In the genomic region with DNA sequence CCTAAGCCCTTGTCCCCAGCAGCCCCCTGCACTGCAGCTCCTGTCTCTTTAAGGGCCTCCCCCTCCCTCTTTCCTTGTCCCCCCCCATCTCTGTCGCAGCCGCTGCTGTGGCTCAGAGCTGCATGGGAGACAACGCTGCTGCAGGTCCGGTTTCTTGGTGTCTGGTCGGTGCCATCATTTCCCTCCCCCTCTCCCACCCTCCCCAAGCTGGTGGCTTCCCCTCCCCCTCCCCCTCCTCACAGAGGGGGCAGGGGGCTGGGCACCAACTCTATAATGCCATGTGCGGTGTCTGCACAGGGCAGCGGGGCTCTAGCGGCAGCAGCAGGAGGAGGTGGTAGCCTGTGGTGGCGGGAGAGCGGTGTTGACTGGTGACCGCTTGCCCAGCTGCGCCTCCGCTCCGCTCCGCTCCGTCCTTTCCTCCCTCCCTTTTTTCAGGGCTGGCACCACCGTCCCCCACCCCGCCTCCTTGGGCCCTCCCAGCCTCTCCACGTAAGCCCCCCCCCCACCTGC, we compare ENCODE assay signal across 9 mouse cellular contexts. TPM values are rescaled to one million over a fixed set of nuclear protein-coding genes. Genes with fewer than 3 reads are reported as not detected.
DNase-seq lines count a peak whose midpoint lies in the region; ATAC-seq and TF ChIP-seq lines count a peak whose summit lies in the region.
"Had no signal": no experiment of that assay in that cellular context is flagged by ENCODE, and none has a peak within 500 bp of the region (broad histone marks: within the 10 kb centered on the region; RNA-seq: fewer than 3 reads in every experiment).

No protein-coding gene starts in this region.

- peak overlapping the region; percentile 77 for H3K9ac ChIP-seq in hindbrain, postnatal 0 days (replicated peaks; ENCODE audit: low read length)
- peak overlapping the region; percentile 93 for H3K9ac ChIP-seq in neural tube, embryonic 14.5 days (replicated peaks; ENCODE audit: low read depth, low read length)

- 1% methylated on average over 15 of the region's 19 CpGs for WGBS in hindbrain, postnatal 0 days
- 0% methylated on average over 13 of the region's 19 CpGs for WGBS in neural tube, embryonic 14.5 days

- H3K27ac ChIP-seq in hindbrain, postnatal 0 days, result peak overlapping the region; percentile 86
- peak overlapping the region; percentile 88 for H3K27ac ChIP-seq in neural tube, embryonic 14.5 days (ENCODE audit: low read depth, low read length)

- peak; percentile 20; the same call in 1 of the 2 replicates for ATAC-seq in frontal cortex, adult (ENCODE audit: low TSS enrichment)
- ATAC-seq in megakaryocyte, adult 5-6 weeks (ENCODE audit: poor library complexity, severe bottlenecking), result no peak
- peak; percentile 84 for ATAC-seq in hindbrain, postnatal 0 days
- peak; percentile 78 for ATAC-seq in neural tube, embryonic 14.5 days (ENCODE audit: low read depth)
- ATAC-seq in inflammation-experienced regulatory T-cells, adult 6 months, result no peak
- no peak for ATAC-seq in monocyte, adult 5-6 weeks (replicated peaks; ENCODE audit: insufficient number of reproducible peaks, low FRiP score, low TSS enrichment, poor library complexity, severe bottlenecking)

- H3K4me3 ChIP-seq in megakaryocyte, embryonic 14.5 days (replicated peaks), result peak overlapping the region; percentile 70
- H3K4me3 ChIP-seq in hindbrain, postnatal 0 days (ENCODE audit: low read length), result peak overlapping the region; percentile 57
- H3K4me3 ChIP-seq in neural tube, embryonic 14.5 days (ENCODE audit: low read depth, low read length), result peak overlapping the region; percentile 71

- peak overlapping the region; percentile 55 for H3K4me2 ChIP-seq in hindbrain, postnatal 0 days (ENCODE audit: low read depth, low read length)
- peak overlapping the region; percentile 71 for H3K4me2 ChIP-seq in neural tube, embryonic 14.5 days (ENCODE audit: low read depth, low read length)

- TF ChIP-seq CTCF in hindbrain, postnatal 0 days (IDR thresholded peaks at IDR 0.05; ENCODE audit: low read depth), result no peak

- peaks cover 26% of the 10 kb centered on the region for H3K4me1 ChIP-seq in megakaryocyte, embryonic 14.5 days
- peaks cover 23% of the 10 kb centered on the region for H3K4me1 ChIP-seq in hindbrain, postnatal 0 days (ENCODE audit: insufficient read depth, low read length)
- peaks cover 23% of the 10 kb centered on the region for H3K4me1 ChIP-seq in neural tube, embryonic 14.5 days (ENCODE audit: control insufficient read depth, insufficient read depth, low read length)

- H3K36me3 ChIP-seq in megakaryocyte, embryonic 14.5 days (replicated peaks; ENCODE audit: low read length), result no peaks in the 10 kb centered on the region
- peaks cover 5% of the 10 kb centered on the region; the same call in 1 of the 2 replicates for H3K36me3 ChIP-seq in hindbrain, postnatal 0 days (ENCODE audit: insufficient read depth, low read length)
- no peaks in the 10 kb centered on the region for H3K36me3 ChIP-seq in neural tube, embryonic 14.5 days (ENCODE audit: control insufficient read depth, insufficient read depth, low read length)

- DNase-seq in frontal cortex, postnatal 14 days (ENCODE audit: low spot score in 2 of 2), result no peak
- DNase-seq in hindbrain, postnatal 0 days (ENCODE audit: low spot score), result peak; percentile 74

- H3K9me3 ChIP-seq in megakaryocyte, embryonic 14.5 days, result peaks cover 5% of the 10 kb centered on the region; the same call in 1 of the 2 replicates
- no peaks in the 10 kb centered on the region for H3K9me3 ChIP-seq in hindbrain, postnatal 0 days (ENCODE audit: low read length)
- no peaks in the 10 kb centered on the region for H3K9me3 ChIP-seq in neural tube, embryonic 14.5 days (ENCODE audit: control insufficient read depth, low read length)

- peaks cover 63% of the 10 kb centered on the region for H3K27me3 ChIP-seq in megakaryocyte, embryonic 14.5 days (replicated peaks)
- H3K27me3 ChIP-seq in hindbrain, postnatal 0 days (ENCODE audit: insufficient read depth, low read length), result no peaks in the 10 kb centered on the region
- no peaks in the 10 kb centered on the region for H3K27me3 ChIP-seq in neural tube, embryonic 14.5 days (ENCODE audit: control insufficient read depth, insufficient read depth, low read length)

RNA-seq across cellular contexts. Expression of gene 4930451I11Rik, which starts 8.2 kb away (rescaled TPM):
- not detected in 2 replicates for polyA plus RNA-seq in megakaryocyte, embryonic 14.5 days (2012; ENCODE audit: insufficient read depth, low replicate concordance)
- not detected in 2 replicates for total RNA-seq in megakaryocyte, adult 5-6 weeks (2015)
- not detected in 2 replicates for total RNA-seq in megakaryocyte, adult 5-6 weeks (2017)
- not detected in 2 replicates for total RNA-seq in hindbrain, postnatal 0 days (2014; rRNA removed)
- polyA plus RNA-seq in hindbrain, postnatal 0 days (2015; fragmentation: Nextera tagmentation; extraction: Ambion mirVana), result 0.54 TPM in 1 of 2 replicates, not detected in the other
- polyA plus RNA-seq in neural tube, embryonic 14.5 days (2014; fragmentation: Nextera tagmentation; extraction: Ambion mirVana), result not detected in 2 replicates
- not detected for polyA plus RNA-seq in inflammation-experienced regulatory T-cells, adult 6 months (2017; shearing (Covaris generic))
- total RNA-seq in monocyte, adult 5-6 weeks (2017), result not detected in 3 replicates
- polyA plus RNA-seq: liver, embryonic 16.5 days had no signal

RNA-seq across cellular contexts. Expression of gene Doc2a, which starts 24.0 kb away (rescaled TPM):
- polyA plus RNA-seq in megakaryocyte, embryonic 14.5 days (2012; ENCODE audit: insufficient read depth, low replicate concordance), result 1.3 TPM in 1 of 2 replicates, not detected in the other
- not detected in 2 replicates for total RNA-seq in megakaryocyte, adult 5-6 weeks (2015)
- total RNA-seq in megakaryocyte, adult 5-6 weeks (2017), result not detected in 2 replicates
- total RNA-seq in hindbrain, postnatal 0 days (2014; rRNA removed), result 40.5 and 57.3 TPM in 2 replicates
- 31.3 and 37.6 TPM in 2 replicates for polyA plus RNA-seq in hindbrain, postnatal 0 days (2015; fragmentation: Nextera tagmentation; extraction: Ambion mirVana)
- 18.4 and 20.2 TPM in 2 replicates for polyA plus RNA-seq in neural tube, embryonic 14.5 days (2014; fragmentation: Nextera tagmentation; extraction: Ambion mirVana)
- not detected for polyA plus RNA-seq in inflammation-experienced regulatory T-cells, adult 6 months (2017; shearing (Covaris generic))
- total RNA-seq in monocyte, adult 5-6 weeks (2017), result not detected in 3 replicates
- polyA plus RNA-seq: liver, embryonic 16.5 days had no signal

RNA-seq across cellular contexts. Expression of gene Fam57b, which starts 25.8 kb away (rescaled TPM):
- 13.5 and 29.3 TPM in 2 replicates for polyA plus RNA-seq in megakaryocyte, embryonic 14.5 days (2012; ENCODE audit: insufficient read depth, low replicate concordance)
- total RNA-seq in megakaryocyte, adult 5-6 weeks (2015), result not detected in 2 replicates
- total RNA-seq in megakaryocyte, adult 5-6 weeks (2017), result not detected in 2 replicates
- total RNA-seq in hindbrain, postnatal 0 days (2014; rRNA removed), result 40.1 and 44.8 TPM in 2 replicates
- 40.7 and 44.3 TPM in 2 replicates for polyA plus RNA-seq in hindbrain, postnatal 0 days (2015; fragmentation: Nextera tagmentation; extraction: Ambion mirVana)
- polyA plus RNA-seq in neural tube, embryonic 14.5 days (2014; fragmentation: Nextera tagmentation; extraction: Ambion mirVana), result 50.9 and 64.4 TPM in 2 replicates
- not detected for polyA plus RNA-seq in inflammation-experienced regulatory T-cells, adult 6 months (2017; shearing (Covaris generic))
- 12.6 TPM in 1 of 3 replicates, not detected in the others for total RNA-seq in monocyte, adult 5-6 weeks (2017)
- polyA plus RNA-seq: liver, embryonic 16.5 days had no signal

RNA-seq across cellular contexts. Expression of gene Ppp4c, which starts 31.0 kb away (rescaled TPM):
- 46.3 and 115 TPM in 2 replicates for polyA plus RNA-seq in megakaryocyte, embryonic 14.5 days (2012; ENCODE audit: insufficient read depth, low replicate concordance)
- total RNA-seq in megakaryocyte, adult 5-6 weeks (2015), result 186 and 196 TPM in 2 replicates
- total RNA-seq in megakaryocyte, adult 5-6 weeks (2017), result 139 and 154 TPM in 2 replicates
- total RNA-seq in hindbrain, postnatal 0 days (2014; rRNA removed), result 126 and 199 TPM in 2 replicates
- 142 and 143 TPM in 2 replicates for polyA plus RNA-seq in hindbrain, postnatal 0 days (2015; fragmentation: Nextera tagmentation; extraction: Ambion mirVana)
- 154 and 168 TPM in 2 replicates for polyA plus RNA-seq in neural tube, embryonic 14.5 days (2014; fragmentation: Nextera tagmentation; extraction: Ambion mirVana)
- 100 to 1,000 TPM; 118 to 168 (median 129) TPM for polyA plus RNA-seq in inflammation-experienced regulatory T-cells, adult 6 months (2017; shearing (Covaris generic))
- total RNA-seq in monocyte, adult 5-6 weeks (2017), result 235 to 253 TPM (median 240 TPM) in 3 replicates

RNA-seq across cellular contexts. Expression of gene Hirip3, which starts 38.5 kb away (rescaled TPM):
- polyA plus RNA-seq in megakaryocyte, embryonic 14.5 days (2012; ENCODE audit: insufficient read depth, low replicate concordance), result 9.3 and 60.8 TPM in 2 replicates
- total RNA-seq in megakaryocyte, adult 5-6 weeks (2015), result 14.6 and 22.0 TPM in 2 replicates
- total RNA-seq in megakaryocyte, adult 5-6 weeks (2017), result 147 and 164 TPM in 2 replicates
- total RNA-seq in hindbrain, postnatal 0 days (2014; rRNA removed), result 4.3 and 9.4 TPM in 2 replicates
- 20.6 and 21.1 TPM in 2 replicates for polyA plus RNA-seq in hindbrain, postnatal 0 days (2015; fragmentation: Nextera tagmentation; extraction: Ambion mirVana)
- 11.0 and 15.2 TPM in 2 replicates for polyA plus RNA-seq in neural tube, embryonic 14.5 days (2014; fragmentation: Nextera tagmentation; extraction: Ambion mirVana)
- polyA plus RNA-seq in inflammation-experienced regulatory T-cells, adult 6 months (2017; shearing (Covaris generic)), result 10 to 100 TPM; 11.2 to 19.3 (median 18.2) TPM
- 11.0 to 39.0 TPM (median 11.8 TPM) in 3 replicates for total RNA-seq in monocyte, adult 5-6 weeks (2017)

Comparison
In these comparisons a context has a peak if more than half of its experiments do, and no peak if none do; other contexts are left out.
1. ATAC-seq: peak in frontal cortex, adult (single experiment), hindbrain, postnatal 0 days (single experiment) and neural tube, embryonic 14.5 days (single experiment); none in megakaryocyte, adult 5-6 weeks (single experiment), inflammation-experienced regulatory T-cells, adult 6 months (single experiment) and monocyte, adult 5-6 weeks (single experiment).
2. RNA of gene Fam57b, which starts 25.8 kb away (polyA plus RNA-seq): 50.9 to 64.4 TPM in neural tube, embryonic 14.5 days, 40.7 to 44.3 TPM in hindbrain, postnatal 0 days and 13.5 to 29.3 TPM in megakaryocyte, embryonic 14.5 days; not detected in inflammation-experienced regulatory T-cells, adult 6 months; every median in the first group is over 10 times any median in the second.
3. Peak in every context shown above with its lines, with median percentiles within 50 percentile points of each other: H3K4me3 ChIP-seq.